Mouse (Mus musculus): ENCODE results near the gene Thbs3.

Thbs3 gene

GRCm38 (mm10) chr3:89228836-89229235, 13.9 kb downstream of the Thbs3 start, which contains the start of gene Muc1:
Gene Muc1, plus strand, starts transcription at chr3:89229057.
- no peak for DNase-seq

- DNase-seq, result no peak
Observed at GRCm38 (mm10) chr3:89229276-89229675, 14.3 kb downstream of the Thbs3 start.

- DNase-seq, result no peak
Observed at GRCm38 (mm10) chr3:89230561-89230960, 15.6 kb downstream of the Thbs3 start.

GRCm38 (mm10) chr3:89231345-89231744, 16.4 kb downstream of the Thbs3 start:
- no peak for DNase-seq

GRCm38 (mm10) chr3:89231772-89232275, 16.8 kb downstream of the Thbs3 start:
- no peak for DNase-seq

GRCm38 (mm10) chr3:89232614-89233013, 17.6 kb downstream of the Thbs3 start:
- DNase-seq, result no peak

GRCm38 (mm10) chr3:89233562-89234110, 18.7 kb downstream of the Thbs3 start:
- DNase-seq, result no peak

GRCm38 (mm10) chr3:89236516-89236915, 21.5 kb downstream of the Thbs3 start:
- DNase-seq, result no peak

GRCm38 (mm10) chr3:89237682-89238081, 22.7 kb downstream of the Thbs3 start:
- DNase-seq, result no peak

GRCm38 (mm10) chr3:89238494-89238893, 23.5 kb downstream of the Thbs3 start:
- DNase-seq, result no peak

GRCm38 (mm10) chr3:89242331-89242895, 27.4 kb downstream of the Thbs3 start:
- DNase-seq, result peak; percentile 59

GRCm38 (mm10) chr3:89243609-89244008, 28.6 kb downstream of the Thbs3 start:
- DNase-seq, result peak; percentile 74

- DNase-seq, result peak; percentile 62
Observed at GRCm38 (mm10) chr3:89244158-89244981, 29.4 kb downstream of the Thbs3 start.

- DNase-seq, result peak; percentile 75
Observed at GRCm38 (mm10) chr3:89244982-89245687, 30.2 kb downstream of the Thbs3 start.

GRCm38 (mm10) chr3:89245688-89246171, 30.8 kb downstream of the Thbs3 start, which contains the start of gene Krtcap2:
Gene Krtcap2, plus strand, starts transcription at chr3:89245966.
- DNase-seq, result peak; percentile 61

- DNase-seq, result peak; percentile 94
Observed at GRCm38 (mm10) chr3:89246261-89247100, 31.5 kb downstream of the Thbs3 start, which contains the start of gene Trim46. Gene Trim46, minus strand, starts transcription at chr3:89246309.

GRCm38 (mm10) chr3:89247466-89247865, 32.5 kb downstream of the Thbs3 start:
- no peak for DNase-seq

GRCm38 (mm10) chr3:89250435-89251040, 35.6 kb downstream of the Thbs3 start:
- DNase-seq, result peak; percentile 80

GRCm38 (mm10) chr3:89251365-89251895, 36.5 kb downstream of the Thbs3 start:
- DNase-seq, result peak; percentile 74

- DNase-seq, result no peak
Observed at GRCm38 (mm10) chr3:89254994-89255393, 40.0 kb downstream of the Thbs3 start.

GRCm38 (mm10) chr3:89256177-89256576, 41.2 kb downstream of the Thbs3 start:
- DNase-seq, result no peak

Measured in embryo, embryonic 11 days (tissue).